Mouse (Mus musculus): ENCODE measurements around the gene Dido1. TPM values are rescaled to one million over a fixed set of nuclear protein-coding genes. Genes with fewer than 3 reads are reported as not detected.
A peak's percentile ranks its signal among the peaks of the same experiment; 100 is the strongest.

The Dido1 gene
- polyA plus RNA-seq, 1 experiment from 2014 or later = 36.8 TPM

DNA sequence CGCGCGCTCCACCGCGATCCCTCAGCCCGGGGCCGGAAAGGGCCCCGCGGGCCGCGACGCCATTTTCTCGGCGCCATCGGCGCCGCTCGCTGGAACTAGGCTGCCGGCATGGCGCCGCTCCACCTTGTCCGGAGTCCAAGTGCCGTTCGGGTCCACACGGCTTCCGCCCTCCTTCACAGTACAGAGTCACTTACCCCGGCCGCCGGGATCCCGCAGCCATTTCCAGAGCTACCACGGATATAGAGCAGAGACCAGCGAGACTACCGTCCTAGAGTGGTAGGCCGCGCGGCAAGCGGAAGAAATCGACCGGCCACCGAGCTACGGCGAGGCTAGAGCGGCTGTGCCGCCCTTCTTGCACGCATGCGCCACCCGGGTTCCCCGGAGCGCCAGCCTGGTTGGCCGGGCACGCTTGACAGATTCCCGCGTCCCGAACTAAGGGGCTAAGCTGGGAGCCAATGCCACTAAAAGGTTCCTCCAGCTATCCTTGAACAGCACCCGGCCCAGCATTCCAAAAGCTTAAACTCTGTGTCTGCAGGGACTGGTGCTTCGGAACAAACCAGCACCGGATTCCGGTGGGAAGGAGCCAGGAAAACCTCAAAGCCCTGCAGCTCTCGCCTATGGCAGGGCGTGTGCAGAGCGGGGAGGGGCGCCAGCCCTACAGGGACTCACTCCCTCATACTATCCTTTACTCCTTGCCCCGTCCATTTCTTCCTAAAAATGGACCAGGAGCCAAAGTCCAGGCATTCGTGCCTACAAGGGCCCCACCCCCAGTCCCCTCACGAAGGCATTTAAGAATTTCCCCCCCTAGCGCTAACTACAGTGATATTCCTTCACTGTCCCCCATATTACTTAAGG lies 7.8 kb downstream of the Dido1 start:
- Histone ChIP-seq H3K27me3 (no peaks in the 10 kb centered on the region), H3K4me3 (peak overlapping the region; percentile 89), H3K9me3 (no peaks in the 10 kb centered on the region), H3K27ac (peak overlapping the region; percentile 95), H3K9ac (peak overlapping the region; percentile 96), H3K36me3 (no peaks in the 10 kb centered on the region), H3K4me2 (replicated peaks) (peak overlapping the region; percentile 94), H3K4me1 (peaks cover 25% of the 10 kb centered on the region)
- WGBS = under 1% methylated on average over 66 of the region's 66 CpGs
- ATAC-seq (ENCODE audit: insufficient number of reproducible peaks, insufficient read depth, low FRiP score, low TSS enrichment) = peak; percentile 87

GRCm38 (mm10) chr2:180701053-180701766 lies 8.6 kb downstream of the Dido1 start:
- 6% methylated on average over 26 of the region's 26 CpGs for WGBS
- peak overlapping the region; percentile 96 for H3K9ac ChIP-seq
- H3K4me3 ChIP-seq = peak overlapping the region; percentile 89
- H3K27ac ChIP-seq = peak overlapping the region; percentile 95
- ATAC-seq (ENCODE audit: insufficient number of reproducible peaks, insufficient read depth, low FRiP score, low TSS enrichment) = 0 out of 2 replicates have a peak, but pooled peaks have one; percentile 8
- H3K4me1 ChIP-seq = peaks cover 25% of the 10 kb centered on the region
- H3K27me3 ChIP-seq = no peaks in the 10 kb centered on the region
- no peaks in the 10 kb centered on the region for H3K36me3 ChIP-seq
- H3K4me2 ChIP-seq (replicated peaks) = peak overlapping the region; percentile 94
- H3K9me3 ChIP-seq = no peaks in the 10 kb centered on the region

DNA sequence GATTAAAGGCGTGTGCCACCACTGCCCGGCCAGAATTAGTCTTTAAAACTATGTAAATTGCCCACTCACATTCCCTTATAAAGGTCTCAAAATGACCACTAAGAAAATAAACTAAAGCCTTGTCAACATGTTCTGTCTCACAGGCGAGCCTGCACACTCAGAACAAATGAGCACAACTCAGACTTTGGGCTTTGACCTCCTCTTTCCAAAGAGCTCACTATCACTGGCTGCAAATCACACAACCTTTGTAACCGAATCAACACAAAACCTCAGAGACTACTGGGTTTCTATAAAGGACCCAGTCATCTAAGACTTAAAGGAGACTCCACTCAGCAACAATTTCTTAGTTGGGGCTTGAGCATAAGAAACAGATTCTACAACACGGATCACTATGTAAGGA lies 9.3 kb downstream of the Dido1 start:
- 73% methylated on average over 5 of the region's 5 CpGs for WGBS
- H3K4me3 ChIP-seq = peak overlapping the region; percentile 89
- H3K27ac ChIP-seq = no peak overlapping the region

GRCm38 (mm10) chr2:180695176-180695575 lies 14.6 kb downstream of the Dido1 start:
- WGBS = 89% methylated on average over 2 of the region's 2 CpGs
- no peaks in the 10 kb centered on the region for H3K27me3 ChIP-seq
- ATAC-seq (ENCODE audit: insufficient number of reproducible peaks, insufficient read depth, low FRiP score, low TSS enrichment) = no peak

More for the DNA sequence above, 9.3 kb downstream of the Dido1 start:
- H3K36me3 ChIP-seq = no peaks in the 10 kb centered on the region
- peaks cover 25% of the 10 kb centered on the region for H3K4me1 ChIP-seq
- peak overlapping the region; percentile 94 for H3K4me2 ChIP-seq (replicated peaks)
- no peaks in the 10 kb centered on the region for H3K27me3 ChIP-seq
- peak overlapping the region; percentile 96 for H3K9ac ChIP-seq
- ATAC-seq (ENCODE audit: insufficient number of reproducible peaks, insufficient read depth, low FRiP score, low TSS enrichment) = no peak
- H3K9me3 ChIP-seq = no peaks in the 10 kb centered on the region

DNA sequence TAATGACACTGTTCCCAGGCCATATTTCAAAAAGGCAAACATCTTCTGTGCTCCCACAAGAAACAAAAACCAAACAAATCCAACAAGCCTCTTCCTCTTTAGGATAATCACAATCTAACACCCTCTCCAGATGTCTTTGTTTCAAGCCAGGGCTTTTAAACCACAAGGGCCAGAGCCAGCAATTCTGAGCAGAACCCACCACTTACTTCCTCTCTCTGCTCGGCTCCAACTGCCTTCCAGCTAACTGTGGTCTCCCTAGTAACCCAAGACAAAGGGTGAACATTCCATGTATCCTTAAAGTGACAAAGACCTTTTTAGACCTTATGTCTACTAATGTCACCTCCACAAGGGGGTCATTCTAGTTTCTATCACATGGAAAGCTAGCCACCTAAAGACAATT lies 17.2 kb downstream of the Dido1 start:
- Histone ChIP-seq H3K36me3 (peaks cover 35% of the 10 kb centered on the region), H3K4me3 (no peak overlapping the region), H3K4me1 (no peaks in the 10 kb centered on the region), H3K27me3 (no peaks in the 10 kb centered on the region), H3K9me3 (no peaks in the 10 kb centered on the region), H3K4me2 (replicated peaks) (no peak overlapping the region), H3K9ac (no peak overlapping the region), H3K27ac (no peak overlapping the region)
- 6% methylated on average over 1 of the region's 1 CpGs for WGBS
- ATAC-seq (ENCODE audit: insufficient number of reproducible peaks, insufficient read depth, low FRiP score, low TSS enrichment) = no peak

More at GRCm38 (mm10) chr2:180695176-180695575, 14.6 kb downstream of the Dido1 start:
- H3K4me2 ChIP-seq (replicated peaks) = no peak overlapping the region
- peaks cover 7% of the 10 kb centered on the region for H3K4me1 ChIP-seq
- H3K27ac ChIP-seq = no peak overlapping the region
- no peaks in the 10 kb centered on the region for H3K9me3 ChIP-seq
- H3K9ac ChIP-seq = no peak overlapping the region
- peaks cover 10% of the 10 kb centered on the region for H3K36me3 ChIP-seq
- no peak overlapping the region for H3K4me3 ChIP-seq

DNA sequence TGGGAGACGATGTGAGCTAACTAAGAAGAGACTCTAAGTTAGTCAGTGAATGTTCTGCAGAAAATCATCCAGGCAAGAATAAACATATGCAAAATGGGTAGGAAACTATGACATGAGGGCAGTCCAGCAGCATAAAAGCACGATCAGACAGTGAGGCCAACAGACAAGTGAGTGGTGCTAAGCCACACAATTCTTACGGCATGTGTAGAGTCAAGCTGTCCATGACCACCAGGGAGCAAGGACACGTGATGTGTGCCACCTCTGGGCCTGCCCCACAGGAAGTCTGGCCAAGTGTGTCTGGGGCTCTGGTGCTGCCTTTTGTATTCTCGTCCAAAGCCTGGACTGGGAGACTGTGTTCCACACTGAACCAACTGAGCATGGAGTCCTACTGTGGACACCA lies 20.0 kb downstream of the Dido1 start:
- no peak overlapping the region for H3K9ac ChIP-seq
- H3K27me3 ChIP-seq = no peaks in the 10 kb centered on the region
- H3K9me3 ChIP-seq = no peaks in the 10 kb centered on the region
- H3K27ac ChIP-seq = no peak overlapping the region
- H3K4me1 ChIP-seq = no peaks in the 10 kb centered on the region
- no peak for ATAC-seq (ENCODE audit: insufficient number of reproducible peaks, insufficient read depth, low FRiP score, low TSS enrichment)
- no peak overlapping the region for H3K4me2 ChIP-seq (replicated peaks)
- H3K36me3 ChIP-seq = peaks cover 62% of the 10 kb centered on the region
- WGBS = 89% methylated on average over 5 of the region's 5 CpGs
- no peak overlapping the region for H3K4me3 ChIP-seq

DNA sequence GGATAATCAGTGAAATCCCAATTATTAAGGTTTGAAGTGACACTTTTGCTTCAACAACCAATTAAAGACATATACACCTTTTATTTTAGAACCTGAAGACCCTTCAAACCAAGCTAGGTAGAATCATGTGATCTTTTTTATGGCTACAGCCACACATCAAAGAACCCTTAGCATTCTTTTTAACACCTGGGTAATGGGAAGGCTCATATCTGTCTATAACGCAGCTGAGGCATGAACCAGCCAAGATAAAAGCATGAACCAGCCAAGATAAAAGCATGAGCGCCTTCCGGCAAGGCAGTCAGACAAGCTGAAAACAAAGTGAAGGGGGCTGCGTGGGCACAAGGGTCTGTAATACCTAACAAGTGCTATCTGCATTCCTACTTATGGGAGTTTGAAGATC lies 25.8 kb downstream of the Dido1 start:
- H3K4me3 ChIP-seq = no peak overlapping the region
- peaks cover 91% of the 10 kb centered on the region for H3K36me3 ChIP-seq
- no peaks in the 10 kb centered on the region for H3K9me3 ChIP-seq
- H3K4me2 ChIP-seq (replicated peaks) = no peak overlapping the region
- no peaks in the 10 kb centered on the region for H3K27me3 ChIP-seq
- H3K4me1 ChIP-seq = no peaks in the 10 kb centered on the region
- no peak overlapping the region for H3K27ac ChIP-seq
- H3K9ac ChIP-seq = no peak overlapping the region
- no peak for ATAC-seq (ENCODE audit: insufficient number of reproducible peaks, insufficient read depth, low FRiP score, low TSS enrichment)
- WGBS = 95% methylated on average over 4 of the region's 4 CpGs

DNA sequence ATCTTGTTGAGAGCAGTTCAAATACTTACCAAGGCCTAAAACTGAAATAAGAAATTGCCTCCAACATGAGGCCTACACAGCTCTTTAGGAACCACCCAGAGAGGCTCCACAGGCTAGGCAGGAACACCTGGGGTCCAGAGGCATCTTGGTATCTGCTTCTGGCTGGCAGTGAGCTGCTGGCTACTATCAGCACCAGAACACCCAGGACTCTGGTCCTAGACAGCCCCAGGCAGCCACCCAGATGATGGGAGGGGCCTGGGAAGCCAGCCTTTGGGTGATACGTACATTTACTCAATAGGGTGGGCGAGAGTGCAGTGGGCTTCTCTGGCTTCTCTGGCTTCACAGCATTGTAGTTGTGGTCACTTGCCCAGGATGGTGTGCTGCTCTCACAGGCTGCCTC lies 26.3 kb downstream of the Dido1 start:
- WGBS = 88% methylated on average over 2 of the region's 2 CpGs
- H3K4me3 ChIP-seq = no peak overlapping the region
- no peak for ATAC-seq (ENCODE audit: insufficient number of reproducible peaks, insufficient read depth, low FRiP score, low TSS enrichment)
- H3K4me2 ChIP-seq (replicated peaks) = no peak overlapping the region
- H3K9ac ChIP-seq = no peak overlapping the region
- no peaks in the 10 kb centered on the region for H3K27me3 ChIP-seq
- no peak overlapping the region for H3K27ac ChIP-seq
- peaks cover 86% of the 10 kb centered on the region for H3K36me3 ChIP-seq
- no peaks in the 10 kb centered on the region for H3K9me3 ChIP-seq
- H3K4me1 ChIP-seq = no peaks in the 10 kb centered on the region

- no peak overlapping the region for H3K4me3 ChIP-seq
- 62% methylated on average over 2 of the region's 2 CpGs for WGBS
- H3K36me3 ChIP-seq = peaks cover 63% of the 10 kb centered on the region
- no peaks in the 10 kb centered on the region for H3K27me3 ChIP-seq
- no peak overlapping the region for H3K4me2 ChIP-seq (replicated peaks)
- H3K27ac ChIP-seq = no peak overlapping the region
- H3K9me3 ChIP-seq = no peaks in the 10 kb centered on the region
- no peak overlapping the region for H3K9ac ChIP-seq
- no peak for ATAC-seq (ENCODE audit: insufficient number of reproducible peaks, insufficient read depth, low FRiP score, low TSS enrichment)
- H3K4me1 ChIP-seq = no peaks in the 10 kb centered on the region
Observed at GRCm38 (mm10) chr2:180681225-180681624, 28.6 kb downstream of the Dido1 start.

GRCm38 (mm10) chr2:180678609-180679140 lies 31.1 kb downstream of the Dido1 start:
- WGBS = 27% methylated on average over 4 of the region's 4 CpGs
- no peaks in the 10 kb centered on the region for H3K27me3 ChIP-seq
- H3K9ac ChIP-seq = no peak overlapping the region
- H3K27ac ChIP-seq = no peak overlapping the region
- no peaks in the 10 kb centered on the region for H3K9me3 ChIP-seq
- H3K4me2 ChIP-seq (replicated peaks) = no peak overlapping the region
- no peaks in the 10 kb centered on the region for H3K4me1 ChIP-seq
- H3K4me3 ChIP-seq = no peak overlapping the region
- 0 out of 2 replicates have a peak, but pooled peaks have one; percentile 25 for ATAC-seq (ENCODE audit: insufficient number of reproducible peaks, insufficient read depth, low FRiP score, low TSS enrichment)
- peaks cover 47% of the 10 kb centered on the region for H3K36me3 ChIP-seq

DNA sequence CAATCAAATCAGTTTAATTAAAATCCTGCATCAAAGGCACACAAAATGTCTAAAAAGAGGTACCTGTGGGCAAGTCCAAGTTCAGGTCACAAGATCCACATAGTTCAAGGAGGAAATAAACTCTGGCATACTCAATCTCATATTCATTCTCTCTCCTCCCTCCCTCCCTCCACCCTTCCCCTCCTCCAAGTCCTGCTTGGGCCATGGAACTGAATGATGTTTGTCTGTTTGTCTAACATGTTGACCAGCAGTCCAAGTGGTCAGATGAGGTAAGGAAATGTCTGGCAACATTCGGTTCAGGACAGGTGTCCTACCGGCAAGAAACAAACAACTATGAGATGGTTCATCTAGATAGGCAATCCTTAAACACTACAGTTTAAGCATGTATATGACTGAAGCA lies 33.1 kb downstream of the Dido1 start:
- peaks cover 45% of the 10 kb centered on the region for H3K36me3 ChIP-seq
- H3K4me3 ChIP-seq = no peak overlapping the region
- ATAC-seq (ENCODE audit: insufficient number of reproducible peaks, insufficient read depth, low FRiP score, low TSS enrichment) = no peak
- H3K9me3 ChIP-seq = no peaks in the 10 kb centered on the region
- H3K4me1 ChIP-seq = no peaks in the 10 kb centered on the region
- WGBS = 95% methylated on average over 2 of the region's 2 CpGs
- no peak overlapping the region for H3K27ac ChIP-seq
- H3K4me2 ChIP-seq (replicated peaks) = no peak overlapping the region
- no peak overlapping the region for H3K9ac ChIP-seq
- H3K27me3 ChIP-seq = no peaks in the 10 kb centered on the region
